Mouse (Mus musculus) retina, adult 2 months (tissue): Measurements from ENCODE around the gene Clca3b.
"Not testable (repeated sequence)": the region's sequence is repeated elsewhere in the genome, so short reads cannot be mapped to it uniquely, and the experiment has no call there.

Source experiments
- DNase-seq: peaks from one replicate; pipeline ENCODE4 v3.0.0-alpha.2; 2012; ENCODE audit warnings: low read depth, low spot score

Clca3b gene

GRCm38 (mm10) chr3:144849014-144849556 lies at the start of gene Clca3b:
Gene Clca3b (minus strand): TSS chr3:144849357.
- not testable (repeated sequence) for DNase-seq

DNA sequence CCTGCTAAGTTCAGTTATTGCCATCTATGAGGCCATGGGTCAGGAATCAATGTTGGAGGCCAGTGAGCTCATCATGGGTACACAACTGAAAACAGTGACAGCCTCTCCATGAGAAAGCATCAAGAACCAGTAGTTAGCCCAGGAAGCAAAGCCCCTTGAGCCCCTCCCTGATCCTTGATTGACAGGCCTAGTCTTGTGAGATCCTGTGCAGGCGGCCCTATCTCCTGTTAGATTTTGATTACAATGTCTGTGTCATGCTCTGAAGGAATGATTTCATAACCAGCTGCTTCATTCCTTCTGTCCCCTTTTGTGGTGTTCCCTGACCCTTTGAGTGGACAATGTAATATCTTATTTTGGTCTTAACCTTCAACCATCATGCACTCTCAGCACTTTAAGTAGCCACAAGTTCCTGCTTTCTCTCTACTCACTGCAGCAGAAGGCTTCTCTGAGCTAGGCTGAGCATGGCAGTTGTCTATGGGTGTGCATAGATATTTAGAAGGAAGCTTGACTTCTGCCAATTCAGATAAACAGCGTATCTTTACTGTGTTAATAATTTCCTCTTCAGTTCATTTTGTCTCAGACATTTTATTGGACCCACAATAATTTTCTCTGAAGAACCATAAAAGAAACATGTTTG lies 48.0 kb upstream of the Clca3b start:
- DNase-seq, result no peak

- DNase-seq, result no peak
These were observed 41.1 kb upstream of the Clca3b start for GRCm38 (mm10) chr3:144890246-144890758.

GRCm38 (mm10) chr3:144886957-144887356 lies 37.8 kb upstream of the Clca3b start:
- no peak for DNase-seq

DNA sequence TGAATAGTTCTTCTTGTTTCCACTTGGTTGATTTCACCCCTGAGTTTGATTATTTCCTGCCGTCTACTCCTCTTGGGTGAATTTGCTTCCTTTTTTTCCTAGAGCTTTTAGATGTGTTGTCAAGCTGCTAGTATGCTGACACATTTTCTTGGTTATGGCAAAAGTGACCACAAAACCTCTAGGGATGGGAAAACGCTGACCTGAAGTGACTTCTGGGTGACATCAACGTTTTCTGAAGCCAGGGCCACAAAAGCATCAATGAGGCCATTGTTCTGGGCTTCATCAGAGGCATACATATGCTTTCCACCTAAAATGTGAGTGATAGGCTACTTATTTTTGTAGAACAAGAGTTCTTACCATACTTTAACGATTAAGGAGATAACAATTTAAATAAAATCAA lies 22.9 kb upstream of the Clca3b start:
- DNase-seq, result not testable (repeated sequence)

GRCm38 (mm10) chr3:144849584-144849983 lies 427 bp upstream of the Clca3b start:
- DNase-seq, result no peak

GRCm38 (mm10) chr3:144827257-144827656 lies 21.9 kb downstream of the Clca3b start:
- no peak for DNase-seq

DNA sequence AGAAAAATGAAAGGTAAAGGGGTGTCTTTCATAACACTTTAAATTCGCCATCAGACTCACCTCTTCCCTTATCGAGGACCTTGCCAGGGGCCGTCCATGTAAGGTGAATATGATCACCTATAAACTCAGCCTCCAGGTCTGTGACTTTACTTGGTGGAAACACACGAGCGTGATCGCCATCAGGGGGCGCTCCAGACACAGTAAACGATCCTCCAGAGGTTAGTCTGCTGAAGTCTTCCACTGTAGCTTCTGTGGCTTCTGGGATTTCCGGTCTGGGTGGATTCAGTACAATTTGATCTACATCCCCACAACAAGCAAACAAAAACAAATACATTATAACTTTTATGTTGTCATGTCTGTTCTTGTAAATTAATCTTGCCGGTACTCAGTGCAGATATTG lies 24.0 kb downstream of the Clca3b start:
- DNase-seq, result peak; percentile 50

DNA sequence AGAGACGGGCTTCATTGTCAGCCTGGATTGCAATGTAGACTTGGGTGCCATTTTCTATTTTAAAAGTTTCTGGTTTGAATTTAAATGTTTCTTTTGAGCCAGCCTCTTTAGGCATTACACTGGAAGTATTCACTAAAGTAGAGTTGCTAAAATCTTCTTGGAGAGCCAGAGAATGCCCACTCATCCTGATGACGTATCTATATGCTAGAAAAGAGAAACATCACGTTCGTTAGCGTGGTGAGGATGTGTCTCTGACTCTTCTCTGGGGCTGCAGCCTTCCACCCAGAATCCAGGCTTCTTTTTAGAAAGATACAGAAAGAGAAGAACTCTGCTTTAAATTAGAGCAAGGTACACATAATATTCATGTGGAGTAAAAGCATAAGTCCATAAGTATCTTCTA lies 25.8 kb downstream of the Clca3b start:
- DNase-seq, result no peak

GRCm38 (mm10) chr3:144820632-144821031 lies 28.5 kb downstream of the Clca3b start:
- no peak for DNase-seq

GRCm38 (mm10) chr3:144819219-144819618 lies 29.9 kb downstream of the Clca3b start, which contains the start of gene Clca3a2:
Gene Clca3a2 (minus strand): TSS chr3:144819494.
- not testable (repeated sequence) for DNase-seq

DNA sequence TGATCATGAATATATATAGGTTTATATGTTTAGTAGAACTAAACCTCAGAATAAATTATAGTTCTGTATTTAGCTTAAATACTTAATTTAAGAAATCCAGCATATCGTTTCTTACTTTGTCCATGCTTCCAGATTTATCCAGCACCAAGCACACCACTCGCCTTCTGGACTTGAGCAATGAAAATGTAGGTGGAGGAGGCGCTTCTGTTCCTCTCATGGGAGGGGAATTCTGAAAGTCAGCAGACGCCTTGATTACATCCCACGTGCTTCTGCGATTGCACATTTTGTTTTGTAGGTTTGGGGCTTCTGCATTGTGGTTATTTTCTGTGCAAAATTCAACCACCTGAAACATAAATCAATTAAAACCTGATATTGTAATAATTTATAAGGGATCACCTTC lies 35.8 kb downstream of the Clca3b start:
- not testable (repeated sequence) for DNase-seq

GRCm38 (mm10) chr3:144811821-144812220 lies 37.3 kb downstream of the Clca3b start:
- DNase-seq, result no peak

- DNase-seq, result not testable (repeated sequence)
These were observed 40.8 kb downstream of the Clca3b start for GRCm38 (mm10) chr3:144808153-144808925.

GRCm38 (mm10) chr3:144806626-144807025 lies 42.5 kb downstream of the Clca3b start:
- DNase-seq, result not testable (repeated sequence)

- no peak for DNase-seq
These were observed 47.3 kb downstream of the Clca3b start for GRCm38 (mm10) chr3:144801861-144802260.

- DNase-seq, result no peak
These were observed 63.7 kb downstream of the Clca3b start for GRCm38 (mm10) chr3:144785181-144786148.
